Mouse (Mus musculus): ENCODE measurements at regions not wholly inside any gene's neighbourhood (a gene's known extent, or its start where the extent isn't known, plus 50 kb on each side); places are given as distances from the start of the nearest gene placed in this dataset.

DNA sequence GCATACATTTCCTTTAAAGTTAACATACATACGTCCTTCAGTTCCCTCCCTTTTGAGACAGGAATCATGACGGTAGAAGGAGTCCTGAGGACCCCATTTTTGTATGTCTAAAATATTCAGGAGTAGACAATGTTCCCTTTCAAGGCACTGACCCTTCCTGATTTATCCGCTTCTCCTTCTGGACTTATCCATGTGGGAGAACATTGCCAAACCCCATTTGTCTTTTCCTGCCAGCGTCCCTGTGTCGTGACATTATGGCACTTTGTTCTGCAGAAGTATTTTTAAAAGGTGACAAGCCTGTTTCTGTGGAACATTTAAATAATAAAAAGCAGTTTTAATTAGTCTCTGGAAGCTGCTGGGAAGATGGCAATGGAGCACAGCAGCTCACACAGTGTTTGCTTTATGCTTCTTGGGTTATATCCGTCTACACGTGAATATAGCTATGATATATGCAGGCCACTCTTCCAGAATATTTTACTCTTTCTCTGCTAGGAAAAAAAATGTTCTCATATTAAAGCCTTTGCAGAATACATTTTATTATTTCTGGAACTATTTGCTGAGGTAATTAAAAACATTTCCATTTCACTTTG, 115.6 kb upstream of the Mad2l1 start:
- no peak for TF ChIP-seq CTCF (IDR thresholded peaks at IDR 0.05; ENCODE audit: borderline replicate concordance, extremely low read depth, insufficient read depth, insufficient read length)
- no peak for TF ChIP-seq POLR2A (IDR thresholded peaks at IDR 0.05; ENCODE audit: borderline replicate concordance, extremely low read depth, insufficient read depth, insufficient read length, poor library complexity, severe bottlenecking)
